Mouse (Mus musculus) large intestine, adult 2 months (tissue): ENCODE results near the gene Tmem8. TPM values are rescaled to one million over a fixed set of nuclear protein-coding genes. Genes with fewer than 3 reads are reported as not detected.

Experiments used
- DNase-seq: peaks from one replicate; pipeline ENCODE4 v3.0.0-alpha.2; 2012; ENCODE audit warnings: low read depth, low spot score
- WGBS: fragments of 180-500 bp; shearing (Covaris S2); methylation state at CpG from one replicate; pipeline ENCODE4 v1.1.7; 2018; 5-methylcytosine and 5-hydroxymethylcytosine counted together
- polyA plus RNA-seq: library from polyadenylated mRNA; depleted of rRNA; stranded (reverse); fragments of >200 nt; gene quantifications from 2 replicates; pipeline ENCODE4 v1.2.3, GENCODE M21; 2012; rRNA removed

Tmem8 gene
- polyA plus RNA-seq, 1 experiment = 222 TPM

- no peak for DNase-seq
- 61% methylated on average over 2 of the region's 2 CpGs for WGBS
These were observed 24.6 kb downstream of the Tmem8 start for GRCm38 (mm10) chr17:26137751-26138130.

GRCm38 (mm10) chr17:26138239-26138836 is 25.2 kb downstream of the Tmem8 start, which contains the start of gene Axin1:
Axin1 (plus strand) TSS chr17:26138688.
- WGBS = under 1% methylated on average over 42 of the region's 42 CpGs

GRCm38 (mm10) chr17:26138901-26139381 is 25.8 kb downstream of the Tmem8 start:
- DNase-seq = no peak
- WGBS = under 1% methylated on average over 55 of the region's 58 CpGs

More at GRCm38 (mm10) chr17:26138239-26138836, 25.2 kb downstream of the Tmem8 start, which contains the start of gene Axin1:
- peak; percentile 89 for DNase-seq

GRCm38 (mm10) chr17:26142796-26143195 is 29.7 kb downstream of the Tmem8 start:
- 69% methylated on average over 4 of the region's 4 CpGs for WGBS

GRCm38 (mm10) chr17:26143386-26143785 is 30.3 kb downstream of the Tmem8 start:
- 97% methylated on average over 5 of the region's 5 CpGs for WGBS
- DNase-seq = no peak

More at GRCm38 (mm10) chr17:26142796-26143195, 29.7 kb downstream of the Tmem8 start:
- no peak for DNase-seq

- DNase-seq = no peak
- 84% methylated on average over 2 of the region's 2 CpGs for WGBS
These were observed 36.0 kb downstream of the Tmem8 start for GRCm38 (mm10) chr17:26149056-26149455.

GRCm38 (mm10) chr17:26151886-26152630 is 39.0 kb downstream of the Tmem8 start:
- DNase-seq = no peak
- 93% methylated on average over 2 of the region's 2 CpGs for WGBS

- WGBS = 89% methylated on average over 1 of the region's 1 CpGs
These were observed 49.6 kb downstream of the Tmem8 start for GRCm38 (mm10) chr17:26162736-26163135.

GRCm38 (mm10) chr17:26168039-26168438 is 54.9 kb downstream of the Tmem8 start:
- peak; percentile 19 for DNase-seq
- WGBS = 51% methylated on average over 2 of the region's 2 CpGs

More at GRCm38 (mm10) chr17:26162736-26163135, 49.6 kb downstream of the Tmem8 start:
- no peak for DNase-seq

Other genes with a start within 250 kb of the Tmem8 start
- 39.8 and 49.0 TPM in 2 replicates for gene Mcrip2, start 244.5 kb upstream of the Tmem8 start, polyA plus RNA-seq
- gene Mettl26, start 238.2 kb upstream of the Tmem8 start, polyA plus RNA-seq = 78.7 and 115 TPM in 2 replicates
- gene Wfikkn1, start 232.4 kb upstream of the Tmem8 start, polyA plus RNA-seq = 0.78 and 1.0 TPM in 2 replicates
- 38.0 and 40.7 TPM in 2 replicates for gene Rab40c, start 193.6 kb upstream of the Tmem8 start, polyA plus RNA-seq
- gene Pigq, start 168.4 kb upstream of the Tmem8 start, polyA plus RNA-seq = 73.7 and 90.3 TPM in 2 replicates
- gene Nhlrc4, start 168.3 kb upstream of the Tmem8 start, polyA plus RNA-seq = not detected in 2 replicates
- not detected in 2 replicates for gene A930017K11Rik, start 160.7 kb upstream of the Tmem8 start, polyA plus RNA-seq
- 26.1 and 44.5 TPM in 2 replicates for gene Capn15, start 127.5 kb upstream of the Tmem8 start, polyA plus RNA-seq
- gene Rab11fip3, start 43.7 kb upstream of the Tmem8 start, polyA plus RNA-seq = 41.3 and 65.7 TPM in 2 replicates
- 25.1 and 39.0 TPM in 2 replicates for gene Decr2, start 23.0 kb upstream of the Tmem8 start, polyA plus RNA-seq
- 14.1 and 14.5 TPM in 2 replicates for gene Nme4, start 17.7 kb upstream of the Tmem8 start, polyA plus RNA-seq
- gene Mrpl28, start 10.2 kb downstream of the Tmem8 start, polyA plus RNA-seq = 96.4 and 99.2 TPM in 2 replicates
- gene Axin1, start 25.4 kb downstream of the Tmem8 start, polyA plus RNA-seq = 16.4 and 17.6 TPM in 2 replicates
- 0.91 and 0.97 TPM in 2 replicates for gene Pdia2, start 85.8 kb downstream of the Tmem8 start, polyA plus RNA-seq
- gene Rgs11, start 89.7 kb downstream of the Tmem8 start, polyA plus RNA-seq = 3.1 and 3.7 TPM in 2 replicates
- gene Arhgdig, start 94.5 kb downstream of the Tmem8 start, polyA plus RNA-seq = 2.7 and 4.3 TPM in 2 replicates
- 186 and 243 TPM in 2 replicates for gene Fam234a, start 130.9 kb downstream of the Tmem8 start, polyA plus RNA-seq
- 13.2 and 18.0 TPM in 2 replicates for gene Luc7l, start 139.6 kb downstream of the Tmem8 start, polyA plus RNA-seq